Mouse (Mus musculus): Measurements from ENCODE around the gene C1qtnf4. TPM values are rescaled to one million over a fixed set of nuclear protein-coding genes. Genes with fewer than 3 reads are reported as not detected.
A peak's percentile ranks its signal among the peaks of the same experiment; 100 is the strongest.

The C1qtnf4 gene
- polyA plus RNA-seq, 1 experiment from 2014 or later = 25.6 TPM

DNA sequence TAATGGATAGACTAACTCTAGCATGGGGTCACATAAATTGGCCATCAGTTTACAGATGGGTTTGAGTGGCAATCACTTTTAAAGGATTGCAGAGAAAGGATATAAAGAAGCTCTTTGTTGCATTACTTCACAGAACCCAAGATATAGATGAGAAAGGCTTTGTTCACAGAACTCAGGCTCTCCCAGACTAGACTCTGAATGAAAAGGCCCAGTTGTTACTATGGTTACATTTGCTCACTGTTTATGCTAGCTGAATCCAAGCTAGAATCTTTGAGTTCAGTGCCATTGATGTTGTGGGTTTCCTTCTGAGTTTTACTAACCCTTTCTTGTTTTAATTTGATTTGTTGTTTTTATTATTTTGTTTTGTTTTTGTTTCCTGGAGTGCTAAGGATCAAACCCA is 21.5 kb upstream of the C1qtnf4 start:
- no peaks in the 10 kb centered on the region for H3K9me3 ChIP-seq
- no peaks in the 10 kb centered on the region for H3K4me1 ChIP-seq
- ATAC-seq (ENCODE audit: insufficient number of reproducible peaks, low FRiP score, low TSS enrichment, low read depth) = no peak
- H3K36me3 ChIP-seq = peaks cover 68% of the 10 kb centered on the region
- H3K4me2 ChIP-seq = no peak overlapping the region
- no peak overlapping the region for H3K9ac ChIP-seq
- H3K27ac ChIP-seq = no peak overlapping the region
- H3K4me3 ChIP-seq = no peak overlapping the region
- H3K27me3 ChIP-seq = no peaks in the 10 kb centered on the region

DNA sequence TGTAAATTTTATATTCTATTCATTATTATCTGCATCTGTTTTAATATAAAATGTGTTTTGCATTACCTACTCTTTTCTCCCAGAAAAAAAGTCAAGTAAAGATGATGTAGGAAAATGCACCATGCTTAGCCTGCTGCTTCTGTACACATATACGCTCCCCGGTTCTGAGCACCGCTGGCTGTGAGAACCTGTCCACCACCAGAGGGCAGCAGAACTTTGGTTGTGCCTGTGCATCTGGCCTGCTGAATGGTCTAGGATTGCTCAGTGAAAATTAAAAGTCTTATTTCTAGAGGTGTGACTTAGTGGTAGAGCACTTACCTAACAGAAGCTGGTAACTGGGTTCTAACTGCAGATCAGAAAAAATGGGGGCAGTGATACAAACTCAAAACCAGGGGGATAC is 19.1 kb upstream of the C1qtnf4 start:
- peaks cover 52% of the 10 kb centered on the region for H3K36me3 ChIP-seq

DNA sequence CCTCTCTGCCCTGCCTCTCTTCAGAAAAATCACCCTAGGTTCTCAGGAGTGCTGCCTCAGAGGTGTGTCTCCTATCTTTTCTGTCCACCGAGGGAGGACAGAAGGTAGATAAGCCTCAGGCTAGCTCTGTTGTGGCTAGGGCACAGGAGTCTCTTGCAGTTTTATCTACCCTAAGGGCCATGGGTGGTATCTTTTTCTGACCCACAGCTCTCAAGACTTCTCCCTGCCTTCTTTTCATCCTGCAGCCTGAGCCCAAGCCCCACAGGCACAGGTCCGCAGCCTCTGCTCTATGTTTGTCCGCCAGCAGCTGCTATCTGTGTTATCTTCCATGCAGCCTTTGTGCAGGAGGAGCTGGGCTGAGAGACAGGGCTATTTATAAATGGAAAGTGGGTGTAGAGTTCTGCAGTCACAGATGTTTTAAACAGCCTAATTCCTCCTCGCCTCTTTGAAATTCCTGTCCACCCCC is 15.5 kb upstream of the C1qtnf4 start:
- Histone ChIP-seq H3K27me3 (no peaks in the 10 kb centered on the region), H3K4me3 (no peak overlapping the region), H3K9me3 (no peaks in the 10 kb centered on the region), H3K9ac (no peak overlapping the region), H3K27ac (no peak overlapping the region), H3K4me1 (no peaks in the 10 kb centered on the region), H3K4me2 (no peak overlapping the region), H3K36me3 (peaks cover 23% of the 10 kb centered on the region; the same call in 1 of the 2 replicates)
- WGBS = 44% methylated on average over 4 of the region's 4 CpGs
- ATAC-seq (ENCODE audit: insufficient number of reproducible peaks, low FRiP score, low TSS enrichment, low read depth) = no peak

More for the DNA sequence above, 19.1 kb upstream of the C1qtnf4 start:
- Histone ChIP-seq H3K4me2 (no peak overlapping the region), H3K27me3 (no peaks in the 10 kb centered on the region), H3K9me3 (no peaks in the 10 kb centered on the region), H3K4me3 (no peak overlapping the region), H3K27ac (no peak overlapping the region), H3K4me1 (no peaks in the 10 kb centered on the region), H3K9ac (no peak overlapping the region)
- WGBS = 21% methylated on average over 3 of the region's 3 CpGs
- peak; percentile 80; the same call in 1 of the 2 replicates for ATAC-seq (ENCODE audit: insufficient number of reproducible peaks, low FRiP score, low TSS enrichment, low read depth)

DNA sequence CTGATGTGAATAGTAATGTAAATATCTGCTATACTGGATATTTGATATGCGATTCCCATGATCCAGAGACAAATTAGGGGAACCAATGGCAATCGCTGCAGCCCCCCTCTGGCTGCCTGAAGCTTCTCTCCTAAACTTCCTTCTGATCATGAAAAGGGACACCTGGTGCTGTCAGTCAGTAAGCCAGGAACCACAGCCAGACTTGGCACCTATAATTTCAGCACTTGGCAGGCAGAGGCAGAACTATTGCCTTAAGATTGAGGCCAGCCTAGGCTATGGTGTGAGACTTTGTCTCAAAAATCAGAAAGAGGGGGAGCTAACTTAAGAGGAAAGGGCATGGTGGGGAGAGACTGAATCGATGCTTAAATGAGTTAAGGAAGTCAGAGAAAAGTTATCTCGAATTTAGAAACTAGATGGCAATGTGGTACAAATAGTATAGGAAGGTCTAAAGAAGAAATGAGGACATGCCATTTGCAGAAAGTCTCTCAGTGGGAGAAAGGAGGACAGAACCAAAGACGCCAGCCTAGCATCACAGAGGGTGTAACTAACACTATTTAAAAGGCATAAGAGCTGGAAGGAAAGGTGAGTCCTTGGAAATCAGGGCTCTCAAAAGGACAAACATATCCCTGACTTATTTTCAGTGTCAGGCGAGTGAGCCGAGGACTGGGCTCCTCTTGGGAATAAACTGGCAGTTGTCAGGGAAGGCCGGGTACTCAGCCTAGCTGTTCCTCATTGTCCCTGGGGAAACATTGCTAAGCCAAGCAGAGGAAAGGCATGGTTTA is 14.3 kb upstream of the C1qtnf4 start:
- no peak for ATAC-seq (ENCODE audit: insufficient number of reproducible peaks, low FRiP score, low TSS enrichment, low read depth)
- Histone ChIP-seq H3K4me2 (no peak overlapping the region), H3K4me3 (no peak overlapping the region), H3K4me1 (no peaks in the 10 kb centered on the region), H3K36me3 (peaks cover 13% of the 10 kb centered on the region; the same call in 1 of the 2 replicates), H3K27ac (0 out of 2 replicates have a peak overlapping the region, but pooled peaks have one; percentile 14), H3K27me3 (no peaks in the 10 kb centered on the region), H3K9me3 (no peaks in the 10 kb centered on the region), H3K9ac (no peak overlapping the region)
- 63% methylated on average over 8 of the region's 8 CpGs for WGBS

DNA sequence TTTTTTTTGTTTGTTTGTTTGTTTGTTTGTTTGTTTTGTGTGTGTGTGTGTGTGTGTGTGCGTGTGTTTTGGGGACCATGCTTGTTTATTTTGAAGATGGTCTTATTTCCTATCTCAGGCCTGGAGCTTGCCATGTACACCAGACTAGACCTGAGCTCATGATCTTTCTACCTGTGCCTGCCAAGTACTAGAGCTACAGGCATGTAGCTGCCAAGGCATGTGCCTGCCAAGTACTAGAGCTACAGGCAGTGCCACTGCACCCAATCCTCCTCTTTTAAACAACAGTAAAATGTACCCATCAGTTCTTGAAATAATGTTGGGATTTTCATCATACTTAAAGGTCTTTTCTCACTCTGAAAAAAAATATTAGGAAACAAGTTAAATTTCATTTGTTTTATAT is 11.6 kb upstream of the C1qtnf4 start:
- Histone ChIP-seq H3K9me3 (no peaks in the 10 kb centered on the region), H3K36me3 (no peaks in the 10 kb centered on the region), H3K9ac (no peak overlapping the region), H3K4me3 (no peak overlapping the region), H3K4me1 (no peaks in the 10 kb centered on the region), H3K4me2 (no peak overlapping the region), H3K27me3 (no peaks in the 10 kb centered on the region), H3K27ac (no peak overlapping the region)
- no peak for ATAC-seq (ENCODE audit: insufficient number of reproducible peaks, low FRiP score, low TSS enrichment, low read depth)
- 70% methylated on average over 1 of the region's 1 CpGs for WGBS

DNA sequence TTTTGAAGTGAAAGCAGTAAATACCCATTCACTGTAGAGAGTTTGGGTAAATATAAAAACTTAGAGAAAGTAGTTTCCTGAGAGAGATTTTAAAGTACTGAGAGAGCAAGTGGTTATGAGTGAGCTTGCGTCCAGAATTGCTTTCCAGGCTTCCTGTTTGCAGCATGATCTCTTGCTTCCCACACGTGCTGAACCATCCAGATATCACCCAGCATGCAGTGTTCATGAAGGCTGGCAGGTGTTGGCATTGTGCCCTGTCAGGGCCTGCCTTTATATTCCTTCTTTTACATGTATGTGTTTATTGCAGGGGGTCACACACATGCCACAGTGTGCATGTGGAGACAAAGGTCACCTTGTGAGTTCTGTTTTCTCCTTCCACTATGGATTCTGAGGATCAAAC is 10.4 kb upstream of the C1qtnf4 start:
- Histone ChIP-seq H3K4me1 (no peaks in the 10 kb centered on the region), H3K9ac (no peak overlapping the region), H3K4me3 (no peak overlapping the region), H3K27ac (no peak overlapping the region), H3K9me3 (no peaks in the 10 kb centered on the region), H3K4me2 (no peak overlapping the region), H3K36me3 (no peaks in the 10 kb centered on the region), H3K27me3 (no peaks in the 10 kb centered on the region)
- WGBS = 63% methylated on average over 2 of the region's 2 CpGs
- ATAC-seq (ENCODE audit: insufficient number of reproducible peaks, low FRiP score, low TSS enrichment, low read depth) = no peak

DNA sequence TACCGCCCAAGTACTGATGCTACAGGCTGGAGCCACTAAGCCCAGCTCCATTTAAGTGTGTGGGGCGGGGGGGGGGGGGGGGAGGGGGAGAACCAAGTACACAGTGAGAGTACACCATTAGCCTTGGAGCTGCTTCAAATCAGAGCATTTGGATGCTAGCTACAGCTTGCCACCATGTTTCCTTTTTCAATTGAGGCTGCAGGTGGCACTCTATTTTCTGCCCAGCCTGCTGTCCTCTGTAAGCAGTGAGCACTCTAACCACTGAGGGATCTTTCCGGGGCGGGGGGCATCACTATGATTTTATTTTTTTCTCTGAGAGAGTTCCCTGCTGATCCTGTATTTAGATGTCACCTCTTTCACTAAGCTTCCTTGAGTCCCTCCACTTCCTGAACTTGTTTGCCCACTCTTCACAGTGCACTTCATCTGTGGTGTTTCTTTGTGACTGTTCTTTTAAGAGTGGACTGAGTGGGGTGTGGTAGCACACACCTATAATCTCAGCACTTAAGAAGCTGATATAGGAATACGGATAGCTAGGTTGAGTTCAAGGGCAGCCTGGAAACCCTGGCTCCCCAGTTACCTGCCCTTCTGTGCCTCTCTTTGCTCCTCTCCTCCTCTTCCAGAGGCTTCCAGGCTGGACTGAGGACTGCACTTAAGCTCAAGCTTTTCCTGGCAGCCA is 7.9 kb upstream of the C1qtnf4 start:
- no peaks in the 10 kb centered on the region for H3K27me3 ChIP-seq
- no peak overlapping the region for H3K9ac ChIP-seq
- no peak overlapping the region for H3K4me2 ChIP-seq
- H3K36me3 ChIP-seq = no peaks in the 10 kb centered on the region
- no peak overlapping the region for H3K4me3 ChIP-seq
- no peak overlapping the region for H3K27ac ChIP-seq
- WGBS = 53% methylated on average over 5 of the region's 5 CpGs
- no peak for ATAC-seq (ENCODE audit: insufficient number of reproducible peaks, low FRiP score, low TSS enrichment, low read depth)
- no peaks in the 10 kb centered on the region for H3K9me3 ChIP-seq
- no peaks in the 10 kb centered on the region for H3K4me1 ChIP-seq

DNA sequence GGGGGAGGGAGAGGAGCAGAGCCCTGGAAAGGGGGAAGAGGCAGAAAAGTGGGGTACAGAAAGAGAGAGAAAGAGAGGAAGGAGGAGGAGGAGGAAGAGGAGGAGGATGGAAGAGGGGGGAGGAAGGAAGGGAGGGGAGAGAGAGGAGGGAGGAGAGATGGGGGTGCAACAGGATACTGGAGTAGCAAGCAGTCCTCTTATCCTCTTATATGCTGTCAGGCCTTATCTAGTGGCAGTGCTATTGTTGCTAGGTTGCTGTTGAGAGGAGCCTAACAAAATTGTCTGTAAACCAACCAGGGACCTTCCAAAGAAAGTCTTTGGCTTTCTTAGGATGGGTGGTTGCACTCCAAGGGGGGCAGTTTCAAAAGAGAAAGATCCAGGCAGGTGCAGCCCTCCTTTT is 6.2 kb upstream of the C1qtnf4 start:
- H3K36me3 ChIP-seq = no peaks in the 10 kb centered on the region
- ATAC-seq (ENCODE audit: insufficient number of reproducible peaks, low FRiP score, low TSS enrichment, low read depth) = no peak
- no peak overlapping the region for H3K4me2 ChIP-seq
- H3K9me3 ChIP-seq = no peaks in the 10 kb centered on the region
- H3K27me3 ChIP-seq = no peaks in the 10 kb centered on the region
- H3K4me3 ChIP-seq = no peak overlapping the region
- no peak overlapping the region for H3K9ac ChIP-seq
- no peak overlapping the region for H3K27ac ChIP-seq
- no peaks in the 10 kb centered on the region for H3K4me1 ChIP-seq

DNA sequence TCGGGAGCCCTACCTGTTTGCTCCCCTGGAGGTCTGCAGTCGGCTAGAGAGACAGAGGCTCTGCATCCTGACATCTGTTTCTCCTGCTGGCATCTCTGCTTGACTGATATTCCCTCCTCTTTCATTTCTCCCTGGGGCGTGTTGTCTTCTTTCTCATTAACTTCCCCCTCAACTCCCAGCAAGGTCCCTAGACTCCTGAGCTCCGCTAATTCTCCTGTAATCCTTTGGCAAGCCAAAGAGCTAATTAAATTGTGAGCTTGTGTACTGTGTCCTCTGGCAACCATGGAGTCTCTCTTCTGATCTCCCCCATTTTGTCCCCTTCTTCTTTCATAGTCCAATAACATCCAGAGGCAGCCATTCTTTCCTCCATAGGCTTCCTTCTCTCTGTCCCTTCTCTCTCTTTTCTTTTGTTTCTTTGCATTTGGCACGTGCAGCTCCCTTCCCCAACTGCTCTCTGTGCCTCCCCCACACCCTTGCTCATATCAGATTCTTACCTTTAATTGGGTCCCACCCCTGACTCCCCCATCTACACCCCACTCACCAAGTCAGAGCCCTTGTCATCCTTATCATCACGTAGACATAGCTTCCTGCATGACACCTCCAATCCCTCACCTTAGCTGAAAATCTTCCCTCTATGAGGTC is 5.4 kb upstream of the C1qtnf4 start:
- Histone ChIP-seq H3K4me1 (0 out of 2 replicates have a peak, but pooled peaks cover 6% of the 10 kb centered on the region), H3K27me3 (peaks cover 4% of the 10 kb centered on the region; the same call in 1 of the 2 replicates), H3K9me3 (no peaks in the 10 kb centered on the region), H3K4me3 (no peak overlapping the region), H3K4me2 (no peak overlapping the region), H3K27ac (no peak overlapping the region), H3K36me3 (no peaks in the 10 kb centered on the region), H3K9ac (no peak overlapping the region)
- no peak for ATAC-seq (ENCODE audit: insufficient number of reproducible peaks, low FRiP score, low TSS enrichment, low read depth)
- 25% methylated on average over 6 of the region's 6 CpGs for whole genome bisulfite sequencing

DNA sequence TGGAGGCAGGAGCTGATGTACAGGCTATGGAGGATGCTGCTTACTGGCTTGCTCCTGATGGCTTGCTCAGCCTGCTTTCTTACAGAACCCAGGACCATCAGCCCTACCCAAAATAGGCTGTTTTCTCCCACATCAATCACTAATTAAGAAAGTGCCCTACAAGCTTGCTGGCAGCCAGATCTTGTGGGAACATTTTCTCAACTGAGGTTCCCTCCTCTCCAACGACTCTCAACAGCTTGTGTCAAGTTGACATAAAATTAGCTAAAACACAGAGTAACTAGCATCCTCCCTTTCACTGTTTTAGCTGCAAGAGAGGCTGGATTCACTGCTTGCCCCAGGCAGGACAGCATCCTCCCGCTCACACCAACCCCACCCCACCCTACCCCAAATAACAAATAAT is 3.8 kb upstream of the C1qtnf4 start:
- 58% methylated on average over 2 of the region's 2 CpGs for WGBS
- no peak for ATAC-seq (ENCODE audit: insufficient number of reproducible peaks, low FRiP score, low TSS enrichment, low read depth)
- Histone ChIP-seq H3K4me3 (no peak overlapping the region), H3K36me3 (no peaks in the 10 kb centered on the region), H3K9me3 (no peaks in the 10 kb centered on the region), H3K27ac (no peak overlapping the region), H3K9ac (no peak overlapping the region), H3K4me1 (peaks cover 19% of the 10 kb centered on the region), H3K4me2 (no peak overlapping the region), H3K27me3 (peaks cover 19% of the 10 kb centered on the region)

DNA sequence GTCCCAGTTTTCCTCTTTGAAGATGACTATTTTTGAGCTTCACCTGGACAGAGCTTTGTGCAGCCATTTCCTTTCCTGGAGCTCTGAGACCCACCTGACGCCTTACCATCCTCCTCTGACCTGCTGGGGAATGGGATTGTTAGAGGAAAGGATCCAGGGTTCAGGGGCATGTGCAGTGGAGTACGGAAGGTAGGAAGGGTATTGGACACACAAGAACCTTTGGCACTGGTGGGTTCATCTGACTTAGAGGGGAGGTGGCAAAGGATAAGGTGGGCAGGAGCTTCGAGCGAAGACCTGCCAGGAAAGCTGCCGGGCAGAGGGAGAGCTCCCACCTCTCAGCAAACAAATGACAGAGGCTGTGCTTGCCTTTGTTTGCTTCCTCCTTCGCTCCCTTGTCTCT is 776 bp downstream of the C1qtnf4 start:
- peaks cover 42% of the 10 kb centered on the region for H3K27me3 ChIP-seq
- H3K27ac ChIP-seq = no peak overlapping the region
- peak overlapping the region; percentile 92 for H3K4me2 ChIP-seq
- WGBS = 41% methylated on average over 6 of the region's 6 CpGs
- peak overlapping the region; percentile 56 for H3K4me3 ChIP-seq
- no peak overlapping the region for H3K9ac ChIP-seq
- peaks cover 33% of the 10 kb centered on the region for H3K4me1 ChIP-seq
- no peak for ATAC-seq (ENCODE audit: insufficient number of reproducible peaks, low FRiP score, low TSS enrichment, low read depth)
- no peaks in the 10 kb centered on the region for H3K9me3 ChIP-seq
- no peaks in the 10 kb centered on the region for H3K36me3 ChIP-seq

DNA sequence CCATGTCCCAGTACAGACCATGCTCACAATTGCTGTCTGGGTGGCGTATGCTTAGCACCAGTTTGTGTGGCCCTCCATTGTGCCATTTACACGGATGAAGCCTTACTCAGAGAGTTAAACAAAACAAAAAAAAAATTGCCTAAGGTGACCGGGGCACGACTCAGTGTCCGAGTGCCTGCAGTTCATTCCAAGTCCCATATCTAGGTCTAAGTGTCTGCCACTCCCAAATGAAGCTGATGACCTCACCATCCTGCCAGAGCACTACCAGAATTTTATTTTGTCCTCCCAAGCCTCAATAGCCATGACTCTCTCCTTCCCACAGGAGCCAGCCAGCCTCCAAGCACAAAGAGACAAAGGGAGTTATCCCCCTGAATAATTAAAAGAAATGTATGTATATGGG is 2.0 kb downstream of the C1qtnf4 start:
- ATAC-seq (ENCODE audit: insufficient number of reproducible peaks, low FRiP score, low TSS enrichment, low read depth) = no peak
- WGBS = 71% methylated on average over 5 of the region's 5 CpGs
- Histone ChIP-seq H3K4me2 (no peak overlapping the region), H3K4me3 (no peak overlapping the region), H3K4me1 (peaks cover 33% of the 10 kb centered on the region), H3K9me3 (no peaks in the 10 kb centered on the region), H3K27me3 (peaks cover 42% of the 10 kb centered on the region), H3K36me3 (0 out of 2 replicates have a peak, but pooled peaks cover 4% of the 10 kb centered on the region), H3K27ac (no peak overlapping the region), H3K9ac (no peak overlapping the region)

All from limb, embryonic 15.5 days (tissue).